Mouse (Mus musculus): ENCODE measurements around the gene Zc3h10. TPM values are rescaled to one million over a fixed set of nuclear protein-coding genes. Genes with fewer than 3 reads are reported as not detected.
"Not testable (repeated sequence)": the region's sequence is repeated elsewhere in the genome, so short reads cannot be mapped to it uniquely, and the experiment has no call there.

Gene Zc3h10
- polyA plus RNA-seq, 1 experiment from 2014 or later: 6.2 TPM

DNA sequence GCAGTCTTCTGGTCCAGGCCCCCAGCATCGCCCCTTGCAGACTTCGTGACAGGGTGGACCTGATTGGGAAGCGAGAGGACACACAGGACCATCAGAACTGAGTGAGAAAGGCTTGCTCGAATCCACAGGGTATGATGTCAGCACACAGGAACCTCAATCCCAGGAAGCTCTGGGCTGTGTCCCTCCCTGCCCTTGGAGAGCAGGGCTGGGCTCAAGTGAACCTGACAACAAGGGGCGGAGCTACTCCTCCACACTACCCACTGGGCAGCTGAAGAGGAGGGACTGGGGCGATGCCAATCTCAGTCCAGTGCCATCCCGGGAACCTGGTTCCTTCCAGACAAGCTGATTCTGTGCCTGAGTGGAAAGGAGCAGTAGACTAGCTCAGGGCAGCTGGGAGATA, 36.1 kb upstream of the Zc3h10 start:
- Histone ChIP-seq H3K9me3 (replicated peaks) (no peaks in the 10 kb centered on the region), H3K36me3 (0 out of 2 replicates have a peak, but pooled peaks cover 2% of the 10 kb centered on the region), H3K27me3 (peaks cover 70% of the 10 kb centered on the region), H3K4me3 (replicated peaks) (no peak overlapping the region), H3K4me2 (no peak overlapping the region), H3K4me1 (replicated peaks) (peaks cover 13% of the 10 kb centered on the region), H3K9ac (no peak overlapping the region), H3K27ac (no peak overlapping the region)
- 32% methylated on average over 7 of the region's 7 CpGs for WGBS (ENCODE audit: insufficient replicate concordance)
- no peak for ATAC-seq (ENCODE audit: low read depth)
- no peak for DNase-seq

DNA sequence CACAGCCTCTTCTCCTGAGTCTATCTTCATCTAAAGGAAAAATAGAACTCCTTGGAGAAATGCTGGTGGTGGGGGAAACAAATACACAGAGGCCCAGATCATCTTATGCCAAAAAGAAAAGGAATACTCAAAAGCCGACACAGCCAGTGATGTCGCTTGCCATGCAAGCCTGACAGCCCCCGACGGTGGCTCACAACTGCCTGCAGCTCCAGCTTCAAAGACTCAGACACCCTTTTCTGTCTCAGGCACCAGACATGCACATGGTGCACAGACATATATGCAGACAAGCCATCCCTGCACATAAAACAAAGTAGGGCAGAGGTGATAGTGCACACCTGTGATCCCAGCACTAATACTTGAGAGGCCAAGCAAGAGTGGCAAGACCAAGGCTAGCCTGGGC, 32.2 kb upstream of the Zc3h10 start:
- no peak overlapping the region for H3K4me3 ChIP-seq (replicated peaks)
- H3K36me3 ChIP-seq: 0 out of 2 replicates have a peak, but pooled peaks cover 2% of the 10 kb centered on the region
- H3K9ac ChIP-seq: no peak overlapping the region
- H3K4me1 ChIP-seq (replicated peaks): peaks cover 7% of the 10 kb centered on the region; the same call in 1 of the 2 replicates
- no peaks in the 10 kb centered on the region for H3K9me3 ChIP-seq (replicated peaks)
- H3K27me3 ChIP-seq: peaks cover 31% of the 10 kb centered on the region
- 78% methylated on average over 4 of the region's 4 CpGs for WGBS (ENCODE audit: insufficient replicate concordance)
- DNase-seq: no peak
- no peak overlapping the region for H3K27ac ChIP-seq
- no peak overlapping the region for H3K4me2 ChIP-seq
- no peak for ATAC-seq (ENCODE audit: low read depth)

DNA sequence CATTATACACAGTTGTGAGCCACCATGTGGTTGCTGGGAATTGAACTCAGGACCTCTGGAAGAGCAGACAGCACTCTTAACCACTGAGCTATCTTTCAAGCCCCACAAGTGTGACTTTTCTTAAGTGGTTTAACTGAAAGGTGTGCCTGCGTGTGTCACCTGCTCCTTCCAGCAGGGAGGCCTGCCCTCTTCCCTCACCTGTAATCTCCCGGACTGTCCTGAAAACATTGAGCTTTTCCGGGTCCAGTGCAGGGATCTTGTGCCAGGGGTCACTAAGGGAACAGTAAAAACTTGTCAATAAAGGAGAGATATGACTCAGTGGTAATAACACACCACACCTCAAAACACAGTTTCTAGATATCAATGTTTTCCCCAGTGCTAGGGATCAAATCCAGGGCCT, 31.7 kb upstream of the Zc3h10 start:
- WGBS (ENCODE audit: insufficient replicate concordance): 65% methylated on average over 3 of the region's 3 CpGs

DNA sequence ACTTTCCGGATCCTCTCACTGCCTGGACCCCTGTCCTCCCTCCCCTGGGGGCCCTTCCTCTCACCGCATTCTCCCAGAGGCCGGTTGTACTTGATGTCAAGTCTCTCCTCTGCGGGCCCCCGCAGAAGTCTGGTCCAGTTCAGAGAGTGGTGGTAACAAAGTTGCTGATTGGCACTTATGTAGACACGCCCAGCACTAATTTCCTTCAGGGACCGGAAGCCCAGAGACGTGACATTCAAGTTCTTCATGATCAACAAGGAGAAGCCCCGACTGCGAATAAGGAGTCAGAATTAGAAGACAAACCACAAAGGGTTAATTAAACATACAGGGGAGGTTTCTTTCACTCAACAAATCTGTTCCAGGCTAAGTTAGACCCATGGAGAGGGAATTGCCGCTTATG, 30.8 kb upstream of the Zc3h10 start:
- Histone ChIP-seq H3K9ac (no peak overlapping the region), H3K9me3 (replicated peaks) (no peaks in the 10 kb centered on the region), H3K4me3 (replicated peaks) (no peak overlapping the region), H3K27ac (no peak overlapping the region), H3K27me3 (peaks cover 17% of the 10 kb centered on the region), H3K4me1 (replicated peaks) (peaks cover 7% of the 10 kb centered on the region; the same call in 1 of the 2 replicates), H3K36me3 (0 out of 2 replicates have a peak, but pooled peaks cover 2% of the 10 kb centered on the region), H3K4me2 (no peak overlapping the region)
- DNase-seq (no peak), ATAC-seq (ENCODE audit: low read depth) (no peak)
- 53% methylated on average over 11 of the region's 11 CpGs for WGBS (ENCODE audit: insufficient replicate concordance)

More for the DNA sequence above, 31.7 kb upstream of the Zc3h10 start:
- ATAC-seq (ENCODE audit: low read depth) (no peak), DNase-seq (no peak)
- Histone ChIP-seq H3K27me3 (peaks cover 26% of the 10 kb centered on the region), H3K9ac (no peak overlapping the region), H3K36me3 (0 out of 2 replicates have a peak, but pooled peaks cover 2% of the 10 kb centered on the region), H3K4me1 (replicated peaks) (peaks cover 7% of the 10 kb centered on the region; the same call in 1 of the 2 replicates), H3K4me2 (no peak overlapping the region), H3K9me3 (replicated peaks) (no peaks in the 10 kb centered on the region), H3K27ac (no peak overlapping the region), H3K4me3 (replicated peaks) (no peak overlapping the region)

DNA sequence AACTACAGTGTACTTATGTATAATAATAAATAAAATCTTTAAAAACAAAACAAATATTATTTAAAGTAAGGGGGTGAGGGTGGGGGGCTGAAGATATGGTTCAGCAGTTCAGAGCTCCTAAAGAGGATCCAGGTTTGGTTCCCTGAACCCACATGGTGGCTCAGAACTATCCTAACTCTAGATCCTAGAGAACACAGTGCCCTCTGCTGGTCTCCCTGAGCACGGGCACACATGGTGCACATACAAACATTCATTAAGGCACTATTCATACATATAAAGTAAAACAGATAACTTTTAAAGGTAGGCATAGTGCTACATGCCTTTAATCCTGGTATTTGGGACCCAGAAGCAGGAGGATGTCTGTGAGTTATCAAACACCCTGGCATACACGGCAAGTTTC, 27.5 kb upstream of the Zc3h10 start:
- no peak for ATAC-seq (ENCODE audit: low read depth)
- no peak overlapping the region for H3K4me3 ChIP-seq (replicated peaks)
- no peak overlapping the region for H3K4me2 ChIP-seq
- H3K27me3 ChIP-seq: peaks cover 18% of the 10 kb centered on the region
- H3K9me3 ChIP-seq (replicated peaks): no peaks in the 10 kb centered on the region
- H3K27ac ChIP-seq: no peak overlapping the region
- DNase-seq: no peak
- no peaks in the 10 kb centered on the region for H3K36me3 ChIP-seq
- 67% methylated on average over 2 of the region's 2 CpGs for WGBS (ENCODE audit: insufficient replicate concordance)
- H3K9ac ChIP-seq: no peak overlapping the region
- peaks cover 7% of the 10 kb centered on the region; the same call in 1 of the 2 replicates for H3K4me1 ChIP-seq (replicated peaks)

DNA sequence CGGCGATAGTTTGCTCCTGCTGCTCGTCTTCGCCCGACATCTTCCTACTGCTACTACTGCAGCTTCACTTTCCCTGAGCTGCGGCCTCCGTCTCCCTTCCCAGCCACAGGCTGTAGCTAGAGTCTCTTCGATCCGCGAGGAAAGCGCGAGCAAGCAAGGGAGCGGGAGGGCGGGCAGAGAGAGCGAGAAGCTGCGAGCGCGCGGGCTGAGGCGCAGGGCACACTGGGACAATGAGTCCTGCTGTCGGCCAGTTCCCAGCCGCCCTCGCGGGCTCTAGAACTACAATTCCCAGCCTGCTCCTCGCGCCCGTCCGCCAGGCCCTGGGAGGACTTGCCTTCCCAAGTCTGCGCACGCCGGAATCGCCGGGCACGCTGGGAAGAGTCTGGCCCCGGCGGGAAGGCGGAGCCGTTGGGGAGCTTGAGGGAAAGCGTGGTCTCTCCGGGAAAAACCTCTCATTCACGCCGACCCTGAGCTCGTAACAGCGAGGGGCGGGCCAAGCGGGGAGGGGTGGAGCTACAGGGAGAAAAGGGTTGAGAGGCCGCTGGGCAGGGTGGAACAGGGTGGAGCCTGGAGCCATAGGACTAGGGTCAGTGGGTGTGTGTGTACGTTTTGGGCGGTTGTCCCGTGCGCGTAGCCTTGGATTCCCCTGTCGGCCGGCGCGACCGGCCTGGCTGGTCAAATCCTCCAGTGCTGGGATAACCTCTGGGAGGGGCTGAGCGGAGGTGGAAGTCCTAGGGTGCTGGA, 18.4 kb upstream of the Zc3h10 start, which contains the start of gene Pa2g4:
Pa2g4 (minus strand) TSS at position 200 of the 744 bp plus-strand sequence.
- Histone ChIP-seq H3K27ac (peak within 1 kb of the TSS; percentile 92), H3K9ac (peak within 1 kb of the TSS; percentile 98), H3K4me1 (replicated peaks) (peaks cover 39% of the 10 kb centered on the region), H3K27me3 (peaks cover 8% of the 10 kb centered on the region; the same call in 1 of the 2 replicates), H3K9me3 (replicated peaks) (no peaks in the 10 kb centered on the region), H3K4me3 (replicated peaks) (peak within 1 kb of the TSS; percentile 90), H3K36me3 (peaks cover 31% of the 10 kb centered on the region), H3K4me2 (peak within 1 kb of the TSS; percentile 97)
- peak; percentile 96 for ATAC-seq (ENCODE audit: low read depth)
- DNase-seq: peak; percentile 98
- under 1% methylated on average over 58 of the region's 58 CpGs for WGBS (ENCODE audit: insufficient replicate concordance)

DNA sequence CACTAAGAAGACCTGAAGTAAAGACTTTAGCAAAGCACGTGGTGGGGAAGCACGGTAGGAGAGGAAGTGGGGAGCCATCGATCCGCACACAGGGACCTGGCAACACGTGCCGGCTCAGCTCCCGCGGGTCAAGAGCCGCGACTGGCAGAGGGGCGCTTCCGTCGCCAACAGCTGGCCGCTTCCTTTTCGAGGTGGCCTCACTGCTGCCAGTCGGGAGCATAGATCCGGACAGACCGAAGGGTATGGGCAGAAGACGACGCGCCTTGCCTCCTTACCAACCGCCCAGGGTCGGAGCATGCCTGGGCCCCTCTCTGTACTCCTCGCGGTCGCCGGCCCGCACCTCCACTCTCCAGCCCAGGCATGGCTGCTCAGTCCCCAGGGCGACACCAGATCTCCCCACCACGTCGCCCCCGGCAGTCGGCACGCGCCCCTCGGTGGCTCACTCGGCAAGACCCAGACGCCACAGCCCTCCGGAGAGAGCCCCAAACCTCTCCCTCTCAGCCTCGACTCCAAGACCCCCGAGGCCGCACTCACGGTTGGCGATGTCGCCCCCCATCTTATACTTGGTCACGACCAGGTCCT, 17.7 kb upstream of the Zc3h10 start:
- H3K4me3 ChIP-seq (replicated peaks): peak overlapping the region; percentile 90
- ATAC-seq (ENCODE audit: low read depth): peak; percentile 13
- H3K4me2 ChIP-seq: peak overlapping the region; percentile 97
- H3K9me3 ChIP-seq (replicated peaks): no peaks in the 10 kb centered on the region
- under 1% methylated on average over 46 of the region's 46 CpGs for WGBS (ENCODE audit: insufficient replicate concordance)
- peaks cover 37% of the 10 kb centered on the region for H3K36me3 ChIP-seq
- DNase-seq: peak; percentile 34
- peaks cover 8% of the 10 kb centered on the region; the same call in 1 of the 2 replicates for H3K27me3 ChIP-seq
- peaks cover 39% of the 10 kb centered on the region for H3K4me1 ChIP-seq (replicated peaks)
- H3K27ac ChIP-seq: peak overlapping the region; percentile 92
- peak overlapping the region; percentile 98 for H3K9ac ChIP-seq

DNA sequence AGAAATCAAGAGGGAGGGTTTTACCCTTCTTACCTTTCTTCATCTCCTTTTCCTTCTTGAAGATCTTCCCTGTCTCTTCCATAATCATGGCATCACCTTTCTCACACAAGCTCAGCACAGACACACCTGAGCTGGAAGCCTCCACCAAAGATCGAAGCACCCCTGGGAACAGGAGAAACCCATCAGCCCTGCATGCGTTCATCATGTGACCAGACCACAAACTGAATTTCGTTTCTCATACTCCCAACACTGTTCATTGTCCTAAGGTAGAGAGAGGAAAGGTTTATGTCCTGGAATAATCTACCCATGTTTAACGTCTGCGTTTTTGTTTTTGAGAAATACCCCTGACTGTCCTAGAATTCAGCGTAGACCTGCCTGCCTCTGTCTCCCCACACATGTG, 16.0 kb upstream of the Zc3h10 start:
- Histone ChIP-seq H3K36me3 (peaks cover 55% of the 10 kb centered on the region), H3K4me1 (replicated peaks) (peaks cover 39% of the 10 kb centered on the region), H3K9me3 (replicated peaks) (no peaks in the 10 kb centered on the region), H3K27ac (peak overlapping the region; percentile 92), H3K4me3 (replicated peaks) (peak overlapping the region; percentile 90), H3K9ac (peak overlapping the region; percentile 98), H3K27me3 (no peaks in the 10 kb centered on the region), H3K4me2 (peak overlapping the region; percentile 97)
- no peak for DNase-seq
- WGBS (ENCODE audit: insufficient replicate concordance): 71% methylated on average over 6 of the region's 6 CpGs
- no peak for ATAC-seq (ENCODE audit: low read depth)

DNA sequence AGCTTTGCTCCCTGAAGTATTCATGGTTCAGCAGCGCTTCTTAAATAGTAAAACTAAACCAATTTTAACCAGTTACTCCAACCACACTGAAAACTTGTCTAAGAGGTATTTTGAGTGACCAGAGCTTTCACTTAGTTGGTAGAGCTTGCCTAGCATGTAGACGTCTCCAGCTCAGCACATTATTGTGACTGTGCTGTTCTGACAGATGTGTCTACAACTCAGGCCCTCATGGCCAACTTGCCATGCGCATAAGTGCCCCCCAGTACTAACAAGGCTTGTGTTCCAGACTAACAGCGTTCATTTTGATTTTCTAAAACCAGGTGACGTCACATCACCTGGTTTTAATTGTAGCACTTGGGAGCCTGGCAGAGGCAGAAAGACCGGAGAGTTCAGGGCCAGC, 9.4 kb upstream of the Zc3h10 start:
- Histone ChIP-seq H3K4me2 (no peak overlapping the region), H3K9me3 (replicated peaks) (no peaks in the 10 kb centered on the region), H3K4me1 (replicated peaks) (no peaks in the 10 kb centered on the region), H3K27me3 (no peaks in the 10 kb centered on the region), H3K4me3 (replicated peaks) (no peak overlapping the region), H3K36me3 (peaks cover 51% of the 10 kb centered on the region), H3K27ac (no peak overlapping the region), H3K9ac (no peak overlapping the region)
- no peak for ATAC-seq (ENCODE audit: low read depth)
- no peak for DNase-seq
- 82% methylated on average over 6 of the region's 6 CpGs for WGBS (ENCODE audit: insufficient replicate concordance)

DNA sequence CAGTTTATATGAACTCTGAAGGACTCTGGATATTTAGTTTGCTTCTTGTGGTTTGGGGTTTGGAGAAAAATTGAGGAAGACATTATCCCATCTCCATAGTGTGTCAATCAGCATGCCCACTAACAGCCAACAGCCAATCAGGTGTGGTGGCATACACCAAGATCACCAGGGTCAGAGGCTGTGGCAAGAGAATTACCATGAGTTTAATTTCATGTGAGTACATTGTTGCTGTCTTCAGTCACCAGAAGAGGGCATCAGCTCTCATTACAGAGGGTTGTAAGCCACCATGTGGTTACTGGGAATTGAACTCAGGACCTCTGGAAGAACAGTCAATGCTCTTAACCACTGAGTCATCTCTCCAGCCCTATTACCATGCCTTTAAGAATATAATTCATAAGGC, 8.7 kb upstream of the Zc3h10 start:
- DNase-seq (no peak), ATAC-seq (ENCODE audit: low read depth) (0 out of 2 replicates have a peak, but pooled peaks have one; percentile 14)
- Histone ChIP-seq H3K4me1 (replicated peaks) (no peaks in the 10 kb centered on the region), H3K4me3 (replicated peaks) (no peak overlapping the region), H3K9ac (no peak overlapping the region), H3K27ac (no peak overlapping the region), H3K9me3 (replicated peaks) (no peaks in the 10 kb centered on the region), H3K36me3 (peaks cover 44% of the 10 kb centered on the region), H3K27me3 (no peaks in the 10 kb centered on the region), H3K4me2 (no peak overlapping the region)

DNA sequence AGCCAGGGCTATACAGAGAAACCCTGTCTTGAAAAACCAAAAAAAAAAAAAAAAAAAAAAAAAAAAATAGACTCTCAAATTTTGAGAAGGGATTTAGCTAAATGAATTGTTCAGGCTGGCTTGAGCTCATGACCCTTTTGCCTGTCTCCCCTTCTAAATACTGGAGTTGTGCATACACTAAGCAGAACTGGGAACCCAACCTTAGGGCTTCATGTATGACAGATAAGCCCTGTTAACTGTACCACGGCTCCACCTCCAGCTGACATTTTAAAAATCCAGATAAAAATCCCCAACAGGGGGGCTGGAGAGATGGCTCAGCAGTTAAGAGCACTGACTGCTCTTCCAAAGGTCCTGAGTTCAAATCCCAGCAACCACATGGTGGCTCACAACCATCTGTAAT, 8.0 kb upstream of the Zc3h10 start:
- 20% methylated on average over 1 of the region's 1 CpGs for WGBS (ENCODE audit: insufficient replicate concordance)

More for the DNA sequence above, 8.0 kb upstream of the Zc3h10 start:
- H3K9me3 ChIP-seq (replicated peaks); H3K27ac ChIP-seq; H3K9ac ChIP-seq; ATAC-seq (ENCODE audit: low read depth); H3K4me2 ChIP-seq; H3K27me3 ChIP-seq; H3K4me3 ChIP-seq (replicated peaks); DNase-seq; H3K4me1 ChIP-seq (replicated peaks): not testable (repeated sequence)
- H3K36me3 ChIP-seq: peaks cover 37% of the 10 kb centered on the region
